Mouse (Mus musculus) intestine, postnatal 0 days (tissue): ENCODE results near the gene Fam49a. TPM values are rescaled to one million over a fixed set of nuclear protein-coding genes. Genes with fewer than 3 reads are reported as not detected.

Experiments
- ATAC-seq: fragments of 200-750 bp; cut with Nextera tagmentation; 2 replicates; pipeline ENCODE4 v1.8.0; 2017; ENCODE audit warnings: mild to moderate bottlenecking, moderate TSS enrichment, moderate library complexity
- H3K27ac ChIP-seq: fragments of 300-500 bp; sonication (generic); 2 replicates; pipeline ENCODE4 v1.5.1; 2014; ENCODE audit warnings: mild to moderate bottlenecking, low read depth, low read length, moderate library complexity
- H3K27me3 ChIP-seq: fragments of 300-500 bp; sonication (generic); replicated peaks from 2 replicates; pipeline ENCODE4 v1.6.1; 2014; ENCODE audit warnings: low read length, mixed read lengths; ENCODE audit not compliant: control insufficient read depth, insufficient read depth
- H3K36me3 ChIP-seq: fragments of 300-500 bp; sonication (generic); 2 replicates; pipeline ENCODE4 v1.6.1; 2014; ENCODE audit warnings: mild to moderate bottlenecking, moderate library complexity; ENCODE audit not compliant: control insufficient read depth, insufficient read depth
- H3K4me1 ChIP-seq: fragments of 300-500 bp; sonication (generic); replicated peaks from 2 replicates; pipeline ENCODE4 v1.6.1; 2014; ENCODE audit warnings: antibody characterized with exemption, low read length, mixed read lengths; ENCODE audit not compliant: control insufficient read depth, insufficient read depth
- H3K4me2 ChIP-seq: fragments of 300-500 bp; sonication (generic); replicated peaks from 2 replicates; pipeline ENCODE4 v1.6.1; 2014; ENCODE audit warnings: low read depth, mild to moderate bottlenecking, moderate library complexity
- H3K4me3 ChIP-seq: fragments of 300-500 bp; sonication (generic); 2 replicates; pipeline ENCODE4 v1.5.1; 2014; ENCODE audit warnings: low read depth, low read length
- H3K9ac ChIP-seq: fragments of 300-500 bp; sonication (generic); 2 replicates; pipeline ENCODE4 v1.6.1; 2014; ENCODE audit warnings: mild to moderate bottlenecking, low read depth, low read length
- H3K9me3 ChIP-seq: fragments of 300-500 bp; sonication (generic); 2 replicates; pipeline ENCODE4 v1.6.1; 2016; ENCODE audit warnings: mixed run types; ENCODE audit not compliant: control insufficient read depth
- CTCF ChIP-seq: sonication (generic); IDR thresholded peaks from 2 replicates; pipeline ENCODE4 v1.5.1; 2016; ENCODE audit warnings: low read depth, mild to moderate bottlenecking, control low read depth, antibody characterized with exemption, moderate library complexity
- WGBS: fragments of 180-500 bp; shearing (Covaris S2); extraction: QIAGEN DNeasy Blood & Tissue Kit; methylation state at CpG from one replicate; pipeline ENCODE4 v1.1.7; 2014; 5-methylcytosine and 5-hydroxymethylcytosine counted together
- polyA plus RNA-seq: library from polyadenylated mRNA; unstranded; fragments of >200 nt; fragmentation: Nextera tagmentation; extraction: Ambion mirVana; gene quantifications from 2 replicates; pipeline ENCODE4 v1.2.1, GENCODE M21; 2015

The Fam49a gene
- polyA plus RNA-seq, 1 experiment from 2014 or later, result 4.2 TPM

DNA sequence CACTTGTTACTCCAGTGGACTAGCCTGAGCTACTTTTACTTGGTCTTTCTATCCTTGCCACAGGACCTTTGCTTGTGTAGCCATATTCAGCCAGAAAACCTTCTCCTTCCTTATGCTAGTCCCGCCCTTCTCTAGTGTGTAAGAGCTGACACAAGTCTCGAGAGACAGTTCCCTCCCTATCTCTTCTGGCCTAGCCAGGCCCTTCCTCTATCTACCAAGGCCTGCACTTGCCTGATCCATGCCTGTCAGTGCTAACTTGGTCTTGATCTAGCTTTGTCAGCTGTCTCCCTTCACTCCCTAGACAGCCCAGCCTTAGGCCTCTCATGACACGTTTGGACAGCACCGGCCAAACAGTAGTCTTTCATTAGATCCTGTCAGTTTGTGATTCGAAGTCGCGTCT, 166.9 kb downstream of the Fam49a start:
- H3K9ac ChIP-seq, result no peak overlapping the region
- H3K27me3 ChIP-seq, result no peaks in the 10 kb centered on the region
- no peak overlapping the region for H3K4me3 ChIP-seq
- no peaks in the 10 kb centered on the region for H3K9me3 ChIP-seq
- H3K27ac ChIP-seq, result no peak overlapping the region
- H3K4me1 ChIP-seq, result no peaks in the 10 kb centered on the region
- H3K4me2 ChIP-seq, result no peak overlapping the region
- no peaks in the 10 kb centered on the region for H3K36me3 ChIP-seq
- no peak for ATAC-seq
- no peak for TF ChIP-seq CTCF
- 79% methylated on average over 7 of the region's 7 CpGs for WGBS
